Mouse (Mus musculus) layer of hippocampus, adult 8-10 months (tissue): ENCODE measurements at regions not wholly inside any gene's neighbourhood (a gene's known extent, or its start where the extent isn't known, plus 50 kb on each side); places are given as distances from the start of the nearest gene placed in this dataset.

ENCODE experiments used
- DNase-seq, 2 experiments: peaks; one replicate each; pipeline ENCODE4 v3.0.0; 2022; ENCODE audit warnings: low spot score in 2 of 2

- DNase-seq = peak; percentile 38 to 61
Measured at GRCm38 (mm10) chr8:92427801-92428200, 70.4 kb downstream of the Irx5 start.

GRCm38 (mm10) chr8:92437075-92437663 is 79.7 kb downstream of the Irx5 start:
- DNase-seq = no peak

GRCm38 (mm10) chr8:92438294-92438693 is 80.9 kb downstream of the Irx5 start:
- no peak for DNase-seq

- no peak for DNase-seq
Measured at GRCm38 (mm10) chr8:92439713-92440436, 82.5 kb downstream of the Irx5 start.

GRCm38 (mm10) chr8:92442086-92442485 is 84.7 kb downstream of the Irx5 start:
- no peak for DNase-seq

- no peak for DNase-seq
Measured at GRCm38 (mm10) chr8:92459291-92459690, 101.9 kb downstream of the Irx5 start.

GRCm38 (mm10) chr8:92460129-92460953 is 102.9 kb downstream of the Irx5 start:
- DNase-seq = peak in 1 of 2 experiments; percentile 8

GRCm38 (mm10) chr8:92469141-92470000 is 111.9 kb downstream of the Irx5 start:
- no peak for DNase-seq

GRCm38 (mm10) chr8:92472257-92472656 is 114.8 kb downstream of the Irx5 start:
- no peak for DNase-seq

GRCm38 (mm10) chr8:92472817-92473216 is 115.4 kb downstream of the Irx5 start:
- DNase-seq = no peak

GRCm38 (mm10) chr8:92482393-92482792 is 125.0 kb downstream of the Irx5 start:
- no peak for DNase-seq

- DNase-seq = no peak
Measured at GRCm38 (mm10) chr8:92483055-92483765, 125.8 kb downstream of the Irx5 start.

GRCm38 (mm10) chr8:92488526-92489159 is 131.2 kb downstream of the Irx5 start:
- no peak for DNase-seq

GRCm38 (mm10) chr8:92491533-92491932 is 134.1 kb downstream of the Irx5 start:
- no peak for DNase-seq

- DNase-seq = no peak
Measured at GRCm38 (mm10) chr8:92493403-92493802, 136.0 kb downstream of the Irx5 start.

GRCm38 (mm10) chr8:92505552-92506281 is 148.3 kb downstream of the Irx5 start:
- no peak for DNase-seq

GRCm38 (mm10) chr8:92506436-92506835 is 149.0 kb downstream of the Irx5 start:
- DNase-seq = no peak

GRCm38 (mm10) chr8:92506906-92507305 is 149.5 kb downstream of the Irx5 start:
- DNase-seq = no peak

- DNase-seq = no peak
Measured at GRCm38 (mm10) chr8:92515385-92515784, 158.0 kb downstream of the Irx5 start.

GRCm38 (mm10) chr8:92518031-92518430 is 156.1 kb upstream of the Irx6 start:
- no peak for DNase-seq
